Mouse (Mus musculus) liver, embryonic 13.5 days (tissue): ENCODE measurements around the gene Sp1. TPM values are rescaled to one million over a fixed set of nuclear protein-coding genes. Genes with fewer than 3 reads are reported as not detected.

Experiments used
- ATAC-seq: fragments of 200-750 bp; cut with Nextera tagmentation; 2 replicates; pipeline ENCODE4 v1.8.0; 2017; ENCODE audit warnings: low read depth, mild to moderate bottlenecking, moderate number of reproducible peaks, moderate library complexity
- DNase-seq: peaks from one replicate; pipeline ENCODE4 v3.0.0; 2022
- H3K27ac ChIP-seq: fragments of 300-500 bp; sonication (generic); 2 replicates; pipeline ENCODE4 v1.5.1; 2015; ENCODE audit warnings: moderate library complexity, mild to moderate bottlenecking, inconsistent platforms
- H3K27me3 ChIP-seq: fragments of 300-500 bp; sonication (generic); 2 replicates; pipeline ENCODE4 v1.6.1; 2015; ENCODE audit warnings: mild to moderate bottlenecking, inconsistent platforms
- H3K36me3 ChIP-seq: fragments of 300-500 bp; sonication (generic); 2 replicates; pipeline ENCODE4 v1.6.1; 2015; ENCODE audit warnings: mild to moderate bottlenecking, inconsistent platforms
- H3K4me1 ChIP-seq: fragments of 300-500 bp; sonication (generic); replicated peaks from 2 replicates; pipeline ENCODE4 v1.6.1; 2015; ENCODE audit warnings: inconsistent platforms
- H3K4me2 ChIP-seq: fragments of 300-500 bp; sonication (generic); 2 replicates; pipeline ENCODE4 v1.6.1; 2015; ENCODE audit warnings: inconsistent platforms, mild to moderate bottlenecking, moderate library complexity
- H3K4me3 ChIP-seq: fragments of 300-500 bp; sonication (generic); replicated peaks from 2 replicates; pipeline ENCODE4 v1.5.1; 2015; ENCODE audit warnings: mild to moderate bottlenecking, inconsistent platforms
- H3K9ac ChIP-seq: fragments of 300-500 bp; sonication (generic); 2 replicates; pipeline ENCODE4 v1.6.1; 2015; ENCODE audit warnings: mild to moderate bottlenecking, inconsistent platforms
- H3K9me3 ChIP-seq: fragments of 300-500 bp; sonication (generic); replicated peaks from 2 replicates; pipeline ENCODE4 v1.6.1; 2016; ENCODE audit warnings: inconsistent platforms
- WGBS: fragments of 180-500 bp; shearing (Covaris S2); methylation state at CpG from one replicate; pipeline ENCODE4 v1.1.7; 2015; ENCODE audit not compliant: insufficient replicate concordance; 5-methylcytosine and 5-hydroxymethylcytosine counted together
- polyA plus RNA-seq: library from polyadenylated mRNA; unstranded; fragments of >200 nt; fragmentation: Nextera tagmentation; extraction: Ambion mirVana; gene quantifications from 2 replicates; pipeline ENCODE4 v1.2.1, GENCODE M21; 2015

Gene Sp1
- 4.0 and 4.3 TPM in 2 replicates for polyA plus RNA-seq

GRCm38 (mm10) chr15:102405489-102406195, at the start of gene Sp1:
Sp1 (plus strand) TSS chr15:102406143.
- Histone ChIP-seq H3K36me3 (peaks cover 31% of the 10 kb centered on the region), H3K9ac (peak within 1 kb of the TSS; percentile 90), H3K27me3 (no peaks in the 10 kb centered on the region), H3K4me3 (peak within 1 kb of the TSS; percentile 86), H3K4me1 (peaks cover 65% of the 10 kb centered on the region), H3K9me3 (no peaks in the 10 kb centered on the region), H3K27ac (peak within 1 kb of the TSS; percentile 98), H3K4me2 (peak within 1 kb of the TSS; percentile 70)
- WGBS = under 1% methylated on average over 38 of the region's 38 CpGs
- ATAC-seq = peak; percentile 91
- peak; percentile 99 for DNase-seq

GRCm38 (mm10) chr15:102356501-102357325, 49.2 kb upstream of the Sp1 start:
- 36% methylated on average over 16 of the region's 16 CpGs for WGBS
- ATAC-seq (no peak), DNase-seq (no peak)
- peak overlapping the region; percentile 59 for H3K9ac ChIP-seq
- peak overlapping the region; percentile 54; the same call in 1 of the 2 replicates for H3K4me3 ChIP-seq
- H3K4me1 ChIP-seq = peaks cover 26% of the 10 kb centered on the region
- no peaks in the 10 kb centered on the region for H3K36me3 ChIP-seq
- H3K27me3 ChIP-seq = peaks cover 76% of the 10 kb centered on the region
- H3K9me3 ChIP-seq = no peaks in the 10 kb centered on the region
- no peak overlapping the region for H3K27ac ChIP-seq
- H3K4me2 ChIP-seq = peak overlapping the region; percentile 72

GRCm38 (mm10) chr15:102358126-102358525, 47.8 kb upstream of the Sp1 start:
- ATAC-seq = no peak
- no peak overlapping the region for H3K9ac ChIP-seq
- no peak for DNase-seq
- H3K4me1 ChIP-seq = peaks cover 35% of the 10 kb centered on the region
- H3K9me3 ChIP-seq = no peaks in the 10 kb centered on the region
- H3K27me3 ChIP-seq = peaks cover 88% of the 10 kb centered on the region
- peak overlapping the region; percentile 29; the same call in 1 of the 2 replicates for H3K4me2 ChIP-seq
- 0 out of 2 replicates have a peak overlapping the region, but pooled peaks have one; percentile 6 for H3K4me3 ChIP-seq
- WGBS = 4% methylated on average over 25 of the region's 25 CpGs
- H3K27ac ChIP-seq = no peak overlapping the region
- no peaks in the 10 kb centered on the region for H3K36me3 ChIP-seq

- no peaks in the 10 kb centered on the region for H3K36me3 ChIP-seq
- no peak for ATAC-seq
- H3K27ac ChIP-seq = no peak overlapping the region
- peaks cover 91% of the 10 kb centered on the region for H3K27me3 ChIP-seq
- 30% methylated on average over 5 of the region's 5 CpGs for WGBS
- no peak for DNase-seq
- no peak overlapping the region for H3K4me2 ChIP-seq
- H3K4me3 ChIP-seq = no peak overlapping the region
- H3K4me1 ChIP-seq = peaks cover 35% of the 10 kb centered on the region
- no peaks in the 10 kb centered on the region for H3K9me3 ChIP-seq
- no peak overlapping the region for H3K9ac ChIP-seq
Observed at GRCm38 (mm10) chr15:102358834-102359233, 47.1 kb upstream of the Sp1 start.

- ATAC-seq (no peak), DNase-seq (no peak)
- peaks cover 91% of the 10 kb centered on the region for H3K27me3 ChIP-seq
- no peak overlapping the region for H3K27ac ChIP-seq
- H3K9me3 ChIP-seq = no peaks in the 10 kb centered on the region
- 0 out of 2 replicates have a peak overlapping the region, but pooled peaks have one; percentile 26 for H3K9ac ChIP-seq
- peaks cover 21% of the 10 kb centered on the region for H3K4me1 ChIP-seq
- peak overlapping the region; percentile 42 for H3K4me2 ChIP-seq
- 9% methylated on average over 14 of the region's 14 CpGs for WGBS
- H3K4me3 ChIP-seq = no peak overlapping the region; the same call in 1 of the 2 replicates
- H3K36me3 ChIP-seq = no peaks in the 10 kb centered on the region
Observed at GRCm38 (mm10) chr15:102362648-102363047, 43.3 kb upstream of the Sp1 start.

GRCm38 (mm10) chr15:102364678-102365077, 41.3 kb upstream of the Sp1 start:
- Histone ChIP-seq H3K36me3 (no peaks in the 10 kb centered on the region), H3K27ac (no peak overlapping the region), H3K9me3 (no peaks in the 10 kb centered on the region), H3K4me2 (no peak overlapping the region), H3K4me3 (no peak overlapping the region), H3K4me1 (peaks cover 12% of the 10 kb centered on the region), H3K27me3 (peaks cover 90% of the 10 kb centered on the region), H3K9ac (no peak overlapping the region)
- no peak for DNase-seq
- no peak for ATAC-seq
- WGBS = 44% methylated on average over 1 of the region's 1 CpGs

GRCm38 (mm10) chr15:102366238-102366637, 39.7 kb upstream of the Sp1 start:
- Histone ChIP-seq H3K9ac (no peak overlapping the region), H3K9me3 (no peaks in the 10 kb centered on the region), H3K36me3 (no peaks in the 10 kb centered on the region), H3K4me2 (peak overlapping the region; percentile 35; the same call in 1 of the 2 replicates), H3K27ac (no peak overlapping the region), H3K4me3 (no peak overlapping the region), H3K27me3 (peaks cover 94% of the 10 kb centered on the region), H3K4me1 (peaks cover 18% of the 10 kb centered on the region)
- WGBS = 22% methylated on average over 7 of the region's 7 CpGs
- no peak for ATAC-seq
- DNase-seq = no peak

- Histone ChIP-seq H3K4me2 (peak within 1 kb of the TSS; percentile 35; the same call in 1 of the 2 replicates), H3K27ac (no peak within 1 kb of the TSS), H3K4me1 (peaks cover 18% of the 10 kb centered on the region), H3K4me3 (0 out of 2 replicates have a peak within 1 kb of the TSS, but pooled peaks have one; percentile 20), H3K9me3 (no peaks in the 10 kb centered on the region), H3K27me3 (peaks cover 96% of the 10 kb centered on the region), H3K9ac (no peak within 1 kb of the TSS), H3K36me3 (no peaks in the 10 kb centered on the region)
- WGBS = 9% methylated on average over 15 of the region's 15 CpGs
- no peak for DNase-seq
- ATAC-seq = no peak
Observed at GRCm38 (mm10) chr15:102366733-102367344, 39.1 kb upstream of the Sp1 start, which contains the start of gene Sp7. Sp7 (minus strand) TSS chr15:102367182.

- no peak overlapping the region for H3K4me2 ChIP-seq
Observed at GRCm38 (mm10) chr15:102369972-102370371, 36.0 kb upstream of the Sp1 start.

GRCm38 (mm10) chr15:102370727-102371126, 35.2 kb upstream of the Sp1 start:
- peak overlapping the region; percentile 28 for H3K4me2 ChIP-seq
- ATAC-seq (peak; percentile 45; the same call in 1 of the 2 replicates), DNase-seq (no peak)
- H3K9me3 ChIP-seq = no peaks in the 10 kb centered on the region
- no peak overlapping the region for H3K4me3 ChIP-seq
- no peaks in the 10 kb centered on the region for H3K36me3 ChIP-seq
- H3K4me1 ChIP-seq = peaks cover 9% of the 10 kb centered on the region
- no peak overlapping the region for H3K27ac ChIP-seq
- H3K27me3 ChIP-seq = peaks cover 83% of the 10 kb centered on the region
- H3K9ac ChIP-seq = 0 out of 2 replicates have a peak overlapping the region, but pooled peaks have one; percentile 4
- WGBS = 14% methylated on average over 10 of the region's 10 CpGs

More at GRCm38 (mm10) chr15:102369972-102370371, 36.0 kb upstream of the Sp1 start:
- no peak overlapping the region for H3K4me3 ChIP-seq
- H3K27me3 ChIP-seq = peaks cover 83% of the 10 kb centered on the region
- H3K9me3 ChIP-seq = no peaks in the 10 kb centered on the region
- DNase-seq (no peak), ATAC-seq (no peak)
- WGBS = 14% methylated on average over 13 of the region's 13 CpGs
- no peak overlapping the region for H3K9ac ChIP-seq
- peaks cover 9% of the 10 kb centered on the region for H3K4me1 ChIP-seq
- H3K27ac ChIP-seq = no peak overlapping the region
- no peaks in the 10 kb centered on the region for H3K36me3 ChIP-seq
